Mouse (Mus musculus) midbrain, embryonic 14.5 days (tissue): ENCODE data around the gene Map3k11. TPM values are rescaled to one million over a fixed set of nuclear protein-coding genes. Genes with fewer than 3 reads are reported as not detected.
"Not testable (repeated sequence)": the region's sequence is repeated elsewhere in the genome, so short reads cannot be mapped to it uniquely, and the experiment has no call there.

Experiments
- ATAC-seq: fragments of 200-750 bp; cut with Nextera tagmentation; 2 replicates; pipeline ENCODE4 v1.8.0; 2017; ENCODE audit warnings: moderate number of reproducible peaks, moderate library complexity; ENCODE audit not compliant: low FRiP score, low TSS enrichment
- DNase-seq: peaks from one replicate; pipeline ENCODE4 v3.0.0-alpha.2; 2015
- H3K27ac ChIP-seq: fragments of 300-500 bp; sonication (generic); replicated peaks from 2 replicates; pipeline ENCODE4 v1.5.1; 2014; ENCODE audit warnings: mild to moderate bottlenecking, low read depth, low read length, moderate library complexity
- H3K27me3 ChIP-seq: fragments of 300-500 bp; sonication (generic); 2 replicates; pipeline ENCODE4 v1.6.1; 2014; ENCODE audit warnings: low read length, control low read depth, mixed read lengths; ENCODE audit not compliant: control insufficient read depth, insufficient read depth
- H3K36me3 ChIP-seq: fragments of 300-500 bp; sonication (generic); 2 replicates; pipeline ENCODE4 v1.6.1; 2014; ENCODE audit warnings: low read length, control low read depth; ENCODE audit not compliant: control insufficient read depth, insufficient read depth
- H3K4me1 ChIP-seq: fragments of 300-500 bp; sonication (generic); 2 replicates; pipeline ENCODE4 v1.6.1; 2014; ENCODE audit warnings: mild to moderate bottlenecking, antibody characterized with exemption, low read length, control low read depth; ENCODE audit not compliant: control insufficient read depth, insufficient read depth
- H3K4me2 ChIP-seq: fragments of 300-500 bp; sonication (generic); 2 replicates; pipeline ENCODE4 v1.6.1; 2014; ENCODE audit warnings: mild to moderate bottlenecking, low read length, moderate library complexity
- H3K4me3 ChIP-seq: fragments of 300-500 bp; sonication (generic); replicated peaks from 2 replicates; pipeline ENCODE4 v1.5.1; 2014; ENCODE audit warnings: low read depth, low read length
- H3K9ac ChIP-seq: fragments of 300-500 bp; sonication (generic); replicated peaks from 2 replicates; pipeline ENCODE4 v1.6.1; 2014; ENCODE audit warnings: mild to moderate bottlenecking, low read length, moderate library complexity
- H3K9me3 ChIP-seq: fragments of 300-500 bp; sonication (generic); 2 replicates; pipeline ENCODE4 v1.6.1; 2016; ENCODE audit warnings: low read length, control low read depth, mixed read lengths; ENCODE audit not compliant: control insufficient read depth
- WGBS: fragments of 180-500 bp; shearing (Covaris S2); extraction: QIAGEN DNeasy Blood & Tissue Kit; methylation state at CpG from one replicate; pipeline ENCODE4 v1.1.7; 2014; 5-methylcytosine and 5-hydroxymethylcytosine counted together
- polyA plus RNA-seq: library from polyadenylated mRNA; unstranded; fragments of >200 nt; fragmentation: Nextera tagmentation; extraction: Ambion mirVana; gene quantifications from 2 replicates; pipeline ENCODE4 v1.2.1, GENCODE M21; 2014

Map3k11 gene
- polyA plus RNA-seq, 1 experiment from 2014 or later: 12.1 TPM

- H3K27me3 ChIP-seq: no peaks in the 10 kb centered on the region
- no peak overlapping the region for H3K27ac ChIP-seq
- H3K9ac ChIP-seq: no peak overlapping the region
- no peaks in the 10 kb centered on the region for H3K9me3 ChIP-seq
- H3K4me3 ChIP-seq: no peak overlapping the region
- H3K36me3 ChIP-seq: peaks cover 65% of the 10 kb centered on the region
- ATAC-seq (no peak), DNase-seq (no peak)
- peaks cover 21% of the 10 kb centered on the region for H3K4me1 ChIP-seq
- 95% methylated on average over 19 of the region's 19 CpGs for WGBS
- no peak overlapping the region for H3K4me2 ChIP-seq
Measured at GRCm38 (mm10) chr19:5685431-5685830, 3.1 kb upstream of the Map3k11 start.

GRCm38 (mm10) chr19:5685861-5686260 lies 2.7 kb upstream of the Map3k11 start:
- Histone ChIP-seq H3K4me3 (no peak overlapping the region), H3K36me3 (peaks cover 63% of the 10 kb centered on the region), H3K9me3 (no peaks in the 10 kb centered on the region), H3K4me2 (no peak overlapping the region), H3K9ac (no peak overlapping the region), H3K27ac (no peak overlapping the region), H3K27me3 (no peaks in the 10 kb centered on the region), H3K4me1 (peaks cover 26% of the 10 kb centered on the region)
- WGBS: 94% methylated on average over 11 of the region's 11 CpGs
- DNase-seq: no peak
- ATAC-seq: no peak

GRCm38 (mm10) chr19:5686437-5686836 lies 2.1 kb upstream of the Map3k11 start:
- H3K4me3 ChIP-seq: no peak overlapping the region
- ATAC-seq (no peak), DNase-seq (no peak)
- peaks cover 58% of the 10 kb centered on the region for H3K36me3 ChIP-seq
- H3K9ac ChIP-seq: no peak overlapping the region
- 93% methylated on average over 13 of the region's 13 CpGs for WGBS
- H3K27me3 ChIP-seq: no peaks in the 10 kb centered on the region
- H3K4me2 ChIP-seq: no peak overlapping the region
- no peaks in the 10 kb centered on the region for H3K9me3 ChIP-seq
- peaks cover 29% of the 10 kb centered on the region for H3K4me1 ChIP-seq
- no peak overlapping the region for H3K27ac ChIP-seq

GRCm38 (mm10) chr19:5686954-5687353 lies 1.6 kb upstream of the Map3k11 start:
- DNase-seq, H3K27ac ChIP-seq, ATAC-seq, H3K9ac ChIP-seq, H3K27me3 ChIP-seq, H3K9me3 ChIP-seq: not testable (repeated sequence)
- peaks cover 52% of the 10 kb centered on the region for H3K36me3 ChIP-seq
- peak overlapping the region; percentile 89; the same call in 1 of the 2 replicates for H3K4me3 ChIP-seq
- H3K4me1 ChIP-seq: peaks cover 29% of the 10 kb centered on the region
- peak overlapping the region; percentile 100 for H3K4me2 ChIP-seq
- WGBS: 92% methylated on average over 12 of the region's 12 CpGs

- ATAC-seq (no peak), DNase-seq (no peak)
- Histone ChIP-seq H3K27ac (peak overlapping the region; percentile 84), H3K27me3 (no peaks in the 10 kb centered on the region), H3K4me2 (peak overlapping the region; percentile 100), H3K36me3 (peaks cover 46% of the 10 kb centered on the region), H3K9ac (peak overlapping the region; percentile 91), H3K4me3 (peak overlapping the region; percentile 89), H3K9me3 (no peaks in the 10 kb centered on the region), H3K4me1 (peaks cover 33% of the 10 kb centered on the region)
- 21% methylated on average over 9 of the region's 9 CpGs for WGBS
Measured at GRCm38 (mm10) chr19:5687738-5688137, 804 bp upstream of the Map3k11 start.

GRCm38 (mm10) chr19:5689088-5689428 lies 516 bp downstream of the Map3k11 start:
- DNase-seq: no peak
- no peaks in the 10 kb centered on the region for H3K27me3 ChIP-seq
- H3K4me1 ChIP-seq: peaks cover 33% of the 10 kb centered on the region
- H3K9me3 ChIP-seq: no peaks in the 10 kb centered on the region
- under 1% methylated on average over 7 of the region's 7 CpGs for WGBS
- peaks cover 42% of the 10 kb centered on the region for H3K36me3 ChIP-seq
- no peak for ATAC-seq
- peak overlapping the region; percentile 100 for H3K4me2 ChIP-seq
- peak overlapping the region; percentile 84 for H3K27ac ChIP-seq
- peak overlapping the region; percentile 89 for H3K4me3 ChIP-seq
- peak overlapping the region; percentile 75 for H3K9ac ChIP-seq

- Histone ChIP-seq H3K27me3 (no peaks in the 10 kb centered on the region), H3K36me3 (peaks cover 41% of the 10 kb centered on the region), H3K4me3 (peak overlapping the region; percentile 89), H3K9ac (peak overlapping the region; percentile 75), H3K27ac (peak overlapping the region; percentile 84), H3K4me2 (peak overlapping the region; percentile 100), H3K4me1 (peaks cover 33% of the 10 kb centered on the region), H3K9me3 (no peaks in the 10 kb centered on the region)
- DNase-seq: peak; percentile 69
- 15% methylated on average over 42 of the region's 42 CpGs for WGBS
- no peak; the same call in 1 of the 2 replicates for ATAC-seq
Measured at GRCm38 (mm10) chr19:5689565-5690342, 1.2 kb downstream of the Map3k11 start.

- H3K36me3 ChIP-seq: peaks cover 41% of the 10 kb centered on the region
- H3K4me2 ChIP-seq: peak overlapping the region; percentile 100
- H3K4me1 ChIP-seq: peaks cover 33% of the 10 kb centered on the region
- whole genome bisulfite sequencing: 77% methylated on average over 15 of the region's 15 CpGs
- peak overlapping the region; percentile 89 for H3K4me3 ChIP-seq
- H3K27me3 ChIP-seq: no peaks in the 10 kb centered on the region
- peak overlapping the region; percentile 75 for H3K9ac ChIP-seq
- no peak for ATAC-seq
- H3K27ac ChIP-seq: no peak overlapping the region
- no peaks in the 10 kb centered on the region for H3K9me3 ChIP-seq
- DNase-seq: no peak
Measured at GRCm38 (mm10) chr19:5690343-5690735, 1.8 kb downstream of the Map3k11 start.

- H3K27ac ChIP-seq: 0 out of 2 replicates have a peak overlapping the region, but pooled peaks have one; percentile 8
- DNase-seq (no peak), ATAC-seq (no peak)
- no peaks in the 10 kb centered on the region for H3K27me3 ChIP-seq
- H3K4me2 ChIP-seq: peak overlapping the region; percentile 100
- 0 out of 2 replicates have a peak overlapping the region, but pooled peaks have one; percentile 8 for H3K4me3 ChIP-seq
- H3K9ac ChIP-seq: peak overlapping the region; percentile 50
- peaks cover 36% of the 10 kb centered on the region for H3K36me3 ChIP-seq
- 90% methylated on average over 5 of the region's 5 CpGs for WGBS
- H3K9me3 ChIP-seq: no peaks in the 10 kb centered on the region
- H3K4me1 ChIP-seq: peaks cover 33% of the 10 kb centered on the region
Measured at GRCm38 (mm10) chr19:5691601-5692000, 3.1 kb downstream of the Map3k11 start.
